Mouse (Mus musculus): ENCODE data around the gene Obsl1.
A peak's percentile ranks its signal among the peaks of the same experiment; 100 is the strongest.

- TF ChIP-seq CTCF (IDR thresholded peaks at IDR 0.05; ENCODE audit: borderline replicate concordance, insufficient read depth, low read depth, low read length) = peak; percentile 46
- no peak for TF ChIP-seq POLR2A (IDR thresholded peaks at IDR 0.05; ENCODE audit: borderline replicate concordance, insufficient read depth, low read length)
Measured at GRCm38 (mm10) chr1:75456746-75457564, 49.3 kb downstream of the Obsl1 start.
